Mouse (Mus musculus) A20 (cell line): Measurements from ENCODE around the gene Hnf1b.

ENCODE experiments used
- DNase-seq: peaks from one replicate; pipeline ENCODE4 v3.0.0-alpha.2; 2011; ENCODE audit warnings: low read depth, low spot score

Gene Hnf1b

DNA sequence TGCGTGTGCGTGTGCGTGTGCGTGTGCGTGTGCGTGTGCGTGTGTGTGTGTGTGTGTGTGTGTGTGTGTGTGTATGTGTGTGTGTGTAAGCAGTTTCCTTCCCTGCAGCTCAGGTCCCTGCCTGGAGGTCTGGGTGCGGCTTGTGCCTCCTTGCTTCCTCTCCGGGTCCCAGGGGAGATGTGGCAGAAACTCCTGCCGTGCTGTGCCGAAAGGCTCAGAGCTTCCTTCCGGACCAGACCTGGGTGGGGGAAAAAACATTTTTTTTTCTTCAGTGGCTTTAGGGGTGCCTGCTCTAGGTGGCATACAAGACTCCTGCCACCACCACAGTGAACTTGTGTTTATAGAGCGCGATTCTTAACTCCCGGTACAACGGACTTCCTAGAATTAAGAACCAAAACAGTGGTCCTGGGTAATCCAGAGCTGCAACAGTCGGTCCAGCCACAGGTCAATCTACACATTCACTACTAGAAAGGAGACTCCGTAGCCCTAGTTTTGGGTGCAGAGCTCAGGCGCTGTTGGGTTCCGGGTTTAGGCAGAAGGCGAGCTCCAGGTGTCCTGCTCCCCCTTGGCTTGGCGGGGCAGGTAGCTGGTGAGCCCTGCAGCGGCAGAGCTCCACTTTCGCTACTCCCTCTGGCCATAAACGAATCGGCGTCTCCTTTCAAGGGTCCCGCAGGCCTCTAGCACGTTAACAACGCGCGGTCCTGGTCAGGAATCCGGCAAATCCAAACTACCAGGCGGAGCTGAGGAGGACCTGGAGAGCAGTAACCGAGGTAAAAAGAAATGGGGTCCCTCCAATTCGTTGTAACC lies at the start of gene Hnf1b:
TSS of gene Hnf1b (plus strand) at position 535 of the 807 bp plus-strand sequence.
- peak; percentile 33 for DNase-seq

DNA sequence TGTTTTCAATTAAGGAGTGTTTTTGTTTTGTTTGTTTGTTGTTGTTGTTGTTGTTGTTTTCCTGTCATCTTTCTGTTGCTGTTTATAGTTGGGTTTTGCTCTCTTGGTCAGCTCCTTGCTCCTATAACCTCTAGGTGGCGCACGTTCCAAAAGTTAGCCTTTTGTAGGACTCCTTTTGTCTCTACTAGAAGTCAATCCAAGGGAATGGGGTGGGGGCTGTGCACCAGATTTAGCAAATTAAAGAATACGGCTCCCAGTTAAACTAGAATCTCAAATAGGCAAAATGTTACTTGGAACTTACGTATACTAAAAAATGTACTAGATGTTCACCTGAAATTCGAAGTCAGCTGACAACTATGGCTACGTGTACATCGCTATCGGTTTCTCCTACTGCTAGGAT lies 47.7 kb upstream of the Hnf1b start:
- DNase-seq = peak; percentile 66

DNA sequence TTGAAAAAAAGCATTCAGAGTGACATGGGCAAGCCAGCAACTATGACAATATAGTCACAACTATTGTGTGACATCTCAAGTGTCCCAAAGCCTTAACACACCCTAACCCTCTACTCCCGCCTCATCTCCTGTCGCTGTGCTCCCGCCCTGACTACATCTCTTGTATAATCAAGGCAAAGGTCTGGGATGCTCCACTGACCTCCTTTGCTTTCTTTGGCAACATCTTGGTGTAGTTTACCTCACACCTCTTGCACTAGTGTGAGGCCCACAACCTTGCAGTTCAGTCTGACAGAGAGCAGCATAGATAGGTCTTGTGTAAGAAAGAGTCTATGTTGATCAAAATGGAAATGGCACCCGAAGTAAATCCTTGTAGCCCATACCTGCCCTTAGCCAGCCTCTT lies 47.3 kb upstream of the Hnf1b start:
- no peak for DNase-seq

- DNase-seq = no peak
Measured at GRCm38 (mm10) chr11:83810441-83810840, 39.4 kb upstream of the Hnf1b start.

GRCm38 (mm10) chr11:83815191-83815590 lies 34.7 kb upstream of the Hnf1b start:
- no peak for DNase-seq

GRCm38 (mm10) chr11:83815628-83816027 lies 34.2 kb upstream of the Hnf1b start:
- peak; percentile 68 for DNase-seq

DNA sequence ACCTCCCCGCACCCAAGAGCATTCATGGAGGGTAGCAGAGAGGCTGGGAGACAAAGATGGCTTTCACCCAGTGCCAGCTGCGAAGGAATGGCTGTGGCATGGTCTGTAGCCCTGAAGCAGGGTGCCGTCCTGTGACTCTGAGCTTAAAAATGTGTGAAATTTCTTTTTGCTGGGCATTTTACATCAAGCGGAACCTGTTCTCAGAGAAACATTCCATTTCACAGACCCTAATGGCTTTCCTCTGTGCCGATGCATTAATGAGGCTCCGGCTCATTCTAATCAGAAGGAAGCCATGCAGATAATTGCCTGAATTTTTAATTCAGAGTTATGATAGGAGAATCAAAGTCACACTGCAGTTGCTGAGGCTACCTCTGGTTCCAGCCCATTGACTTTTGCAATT lies 32.8 kb upstream of the Hnf1b start:
- DNase-seq = no peak

- DNase-seq = no peak
Measured at GRCm38 (mm10) chr11:83817994-83818393, 31.9 kb upstream of the Hnf1b start.

DNA sequence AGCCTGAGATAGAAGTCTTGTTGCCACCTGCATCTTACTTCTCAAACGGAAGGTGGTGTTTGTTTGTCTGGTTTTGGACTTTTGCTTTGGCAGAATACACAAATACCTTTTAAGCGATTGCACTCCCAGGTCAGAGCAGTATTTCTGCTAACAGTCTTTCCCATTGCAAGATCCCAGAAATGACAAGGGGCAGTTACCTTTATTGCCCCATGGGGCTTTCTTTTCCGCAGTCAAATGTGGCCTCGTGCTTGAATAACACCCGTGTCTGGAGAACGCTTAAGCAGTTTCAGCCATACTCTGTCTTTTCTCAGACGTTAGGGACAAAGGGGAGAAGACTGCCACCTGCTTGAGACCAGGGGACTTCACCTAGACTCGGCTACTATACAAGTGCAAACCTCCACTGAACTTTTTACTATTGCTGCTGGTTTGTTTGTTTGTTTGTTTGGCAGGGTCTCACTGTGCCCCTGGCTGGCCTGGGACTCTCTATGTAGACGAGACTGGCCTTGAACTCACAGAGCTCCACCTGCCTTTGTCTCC lies 31.2 kb upstream of the Hnf1b start:
- DNase-seq = peak; percentile 70

GRCm38 (mm10) chr11:83819806-83820483 lies 29.9 kb upstream of the Hnf1b start:
- no peak for DNase-seq

- DNase-seq = no peak
Measured at GRCm38 (mm10) chr11:83826142-83826541, 23.7 kb upstream of the Hnf1b start.

- peak; percentile 63 for DNase-seq
Measured at GRCm38 (mm10) chr11:83828553-83829142, 21.2 kb upstream of the Hnf1b start.

- DNase-seq = peak; percentile 57
Measured at GRCm38 (mm10) chr11:83832389-83832788, 17.5 kb upstream of the Hnf1b start.

- no peak for DNase-seq
Measured at GRCm38 (mm10) chr11:83833517-83833916, 16.3 kb upstream of the Hnf1b start.

DNA sequence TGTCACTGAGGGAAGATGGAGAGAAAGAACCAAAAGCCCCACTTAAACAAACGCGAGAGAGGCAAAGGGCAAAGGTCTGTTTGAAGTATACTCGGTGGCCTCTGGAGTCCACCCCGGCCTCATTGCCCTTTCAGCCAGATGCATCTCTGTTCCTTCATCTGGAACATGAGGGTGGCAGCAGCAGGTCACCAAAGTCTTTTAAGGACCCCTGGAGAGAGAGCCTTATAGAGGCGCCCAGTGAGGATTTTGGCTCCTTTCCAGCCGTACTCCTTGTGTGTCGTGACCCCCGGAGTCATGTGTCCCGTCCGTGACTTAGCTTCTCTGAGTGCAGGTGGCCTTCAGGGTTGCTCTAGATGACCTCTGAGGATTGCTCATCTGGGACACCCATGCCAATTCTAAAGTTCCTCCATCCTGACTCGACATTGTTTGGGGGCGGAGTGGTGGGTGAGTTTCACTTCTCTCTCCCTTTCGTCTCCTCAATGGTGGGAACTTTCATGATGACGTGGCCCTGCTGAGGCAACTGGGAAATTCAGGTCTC lies 15.8 kb upstream of the Hnf1b start:
- peak; percentile 73 for DNase-seq

DNA sequence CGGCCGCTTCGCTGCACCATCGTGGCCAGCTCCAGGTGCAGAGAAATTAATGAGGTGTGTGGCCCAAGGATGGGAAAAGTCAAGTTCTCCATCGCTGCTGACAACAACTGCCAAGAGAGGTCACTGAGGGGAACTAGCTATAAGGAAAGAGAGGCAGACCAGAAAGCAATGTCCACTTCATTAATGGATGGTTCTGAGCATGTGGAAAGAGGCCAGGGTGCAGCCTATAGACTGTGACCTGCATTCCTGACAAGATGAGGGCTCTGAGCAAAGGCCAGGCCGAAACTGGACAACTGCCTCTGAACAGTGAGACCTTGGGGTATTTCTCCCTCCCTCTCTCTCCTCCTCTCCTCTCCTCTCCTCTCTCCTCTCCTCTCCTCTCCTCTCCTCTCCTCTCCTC lies 10.4 kb upstream of the Hnf1b start:
- DNase-seq = no peak

- no peak for DNase-seq
Measured at GRCm38 (mm10) chr11:83843534-83843933, 6.3 kb upstream of the Hnf1b start.

- DNase-seq = no peak
Measured at GRCm38 (mm10) chr11:83850586-83851272, 866 bp downstream of the Hnf1b start.

DNA sequence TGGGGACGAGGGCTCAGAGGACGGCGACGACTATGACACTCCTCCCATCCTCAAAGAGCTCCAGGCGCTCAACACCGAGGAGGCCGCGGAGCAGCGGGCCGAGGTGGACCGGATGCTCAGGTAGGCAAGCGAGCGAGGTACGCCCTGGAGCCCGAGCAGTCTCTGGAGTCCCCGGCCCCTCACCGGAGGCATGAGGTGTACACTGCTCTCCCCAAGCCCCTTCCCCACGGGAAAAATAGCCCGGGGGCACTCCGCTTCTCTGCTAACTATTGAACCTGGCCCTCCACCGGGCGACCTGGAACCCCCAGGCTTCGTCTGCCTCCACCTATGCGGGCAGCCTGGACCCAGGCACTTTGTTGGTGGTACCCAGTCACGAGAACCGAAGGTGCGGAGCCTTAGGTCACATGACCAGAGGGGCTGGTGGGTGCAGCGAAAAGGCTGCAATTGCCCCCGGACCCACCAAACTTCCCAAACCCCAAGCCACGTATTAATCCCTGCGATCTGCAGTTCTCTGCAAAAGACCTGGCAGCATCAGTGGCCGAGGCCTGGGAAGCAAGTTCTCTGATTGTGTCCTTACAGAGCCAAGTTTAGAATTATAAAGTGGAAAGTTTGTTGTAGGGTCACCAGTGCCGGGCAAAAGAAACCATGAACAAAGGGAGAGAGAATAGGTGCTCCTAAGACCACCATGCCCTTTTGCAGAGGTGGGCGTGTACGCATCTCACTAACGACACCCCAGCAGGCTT lies 1.6 kb downstream of the Hnf1b start:
- no peak for DNase-seq

DNA sequence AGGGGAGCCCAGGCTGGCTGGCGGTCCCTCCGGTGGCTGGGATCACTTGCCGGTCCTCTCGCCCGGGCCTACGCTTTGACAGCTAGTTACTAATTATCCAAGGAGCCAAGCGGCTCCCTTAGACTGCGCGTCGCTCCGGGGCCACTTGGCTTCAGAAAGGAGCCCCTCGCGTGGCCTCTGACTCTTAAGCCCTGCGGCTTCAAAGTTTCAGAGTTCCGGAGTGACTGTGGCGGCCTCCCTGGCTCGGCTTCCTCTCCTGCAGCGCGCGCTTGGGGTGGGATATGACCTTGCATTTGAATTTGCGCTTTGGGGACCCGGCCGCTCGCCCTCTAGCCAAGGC lies 2.1 kb downstream of the Hnf1b start:
- DNase-seq = no peak
